Mouse (Mus musculus): ENCODE results near the gene Rab11fip4.

DNA sequence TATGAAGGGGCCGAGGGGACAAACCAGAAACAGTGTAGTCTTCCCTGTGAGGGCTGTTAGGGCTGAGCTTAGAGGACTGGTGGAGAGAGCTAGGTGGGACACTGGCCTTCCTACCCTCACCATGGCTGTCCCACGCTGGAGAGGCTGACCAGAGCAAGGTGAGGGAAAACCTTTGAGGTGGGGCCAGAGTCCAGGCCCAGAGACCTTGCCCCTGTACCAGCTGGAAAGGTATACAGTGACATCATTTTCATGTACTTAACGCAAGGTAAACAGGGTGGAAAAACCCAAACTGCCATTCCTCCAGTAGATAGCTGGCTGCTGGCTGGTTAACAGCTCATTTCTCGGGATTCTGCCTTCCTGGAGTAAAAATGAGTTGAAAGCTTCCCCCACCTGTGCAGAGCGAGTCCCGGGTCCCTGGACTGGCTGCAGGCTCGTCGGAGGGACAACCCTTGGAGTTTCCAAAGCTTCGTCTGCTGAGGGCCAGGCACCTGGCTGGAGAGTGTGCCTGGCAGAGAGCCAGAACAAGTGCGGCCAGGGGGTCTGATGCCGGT lies 155.6 kb downstream of the Rab11fip4 start:
- TF ChIP-seq MYOD1 (IDR thresholded peaks at IDR 0.05; ENCODE audit: control insufficient read depth, insufficient read length, low read depth) = no peak
- no peak for TF ChIP-seq CTCF (IDR thresholded peaks at IDR 0.05; ENCODE audit: control insufficient read depth, insufficient read depth, insufficient read length)
- no peak for TF ChIP-seq MAX (IDR thresholded peaks at IDR 0.05)
- no peak for TF ChIP-seq USF1 (IDR thresholded peaks at IDR 0.05; ENCODE audit: low read depth)
- TF ChIP-seq CEBPB (IDR thresholded peaks at IDR 0.05; ENCODE audit: low read depth) = no peak
- no peak for TF ChIP-seq MYOG (IDR thresholded peaks at IDR 0.05; ENCODE audit: control insufficient read depth, extremely low read depth, insufficient read length)
- no peak for TF ChIP-seq FOSL1 (IDR thresholded peaks at IDR 0.05; ENCODE audit: insufficient read depth, low read length, poor library complexity, severe bottlenecking)

All from C2C12 (cell line).